Comparison of ENCODE assay signal across 8 mouse cellular contexts in genomic region chr17:9775668-9776151, GRCm38 (mm10).
DNase-seq lines count a peak whose midpoint lies in the region; ATAC-seq and TF ChIP-seq lines count a peak whose summit lies in the region.

No protein-coding gene starts in this region.

- TF ChIP-seq EP300 in lung, postnatal 0 days (IDR thresholded peaks at IDR 0.05), result no peak

- H3K4me1 ChIP-seq in lung, postnatal 0 days (ENCODE audit: insufficient read depth, low read depth, low read length), result 0 out of 2 replicates have a peak, but pooled peaks cover 4% of the 10 kb centered on the region
- peaks cover 22% of the 10 kb centered on the region for H3K4me1 ChIP-seq in forebrain, embryonic 14.5 days (ENCODE audit: control insufficient read depth, insufficient read depth, low read length)
- peaks cover 24% of the 10 kb centered on the region for H3K4me1 ChIP-seq in hindbrain, embryonic 12.5 days
- H3K4me1 ChIP-seq in midbrain, embryonic 15.5 days, result peaks cover 18% of the 10 kb centered on the region

- no peaks in the 10 kb centered on the region for H3K27me3 ChIP-seq in lung, postnatal 0 days (replicated peaks; ENCODE audit: insufficient read depth, low read length)
- no peaks in the 10 kb centered on the region for H3K27me3 ChIP-seq in forebrain, embryonic 14.5 days (replicated peaks; ENCODE audit: control insufficient read depth, insufficient read depth, low read length)
- no peaks in the 10 kb centered on the region for H3K27me3 ChIP-seq in hindbrain, embryonic 12.5 days
- no peaks in the 10 kb centered on the region for H3K27me3 ChIP-seq in midbrain, embryonic 15.5 days (replicated peaks)

- no peak for TF ChIP-seq CTCF in lung, postnatal 0 days (IDR thresholded peaks at IDR 0.05)

- peak; percentile 6 for DNase-seq in lung, postnatal 0 days (ENCODE audit: low spot score)
- DNase-seq in lung, adult 18-20 months, result no peak
- DNase-seq in forebrain, embryonic 14.5 days (ENCODE audit: low spot score), result peak; percentile 91
- no peak for DNase-seq in ovary, postnatal 10 days (ENCODE audit: low spot score)
- no peak for DNase-seq in gastrocnemius, adult 18-20 months (ENCODE audit: low spot score)

- H3K9me3 ChIP-seq in lung, postnatal 0 days (ENCODE audit: low read length), result no peaks in the 10 kb centered on the region
- H3K9me3 ChIP-seq in forebrain, embryonic 14.5 days (replicated peaks; ENCODE audit: control insufficient read depth, low read length), result no peaks in the 10 kb centered on the region
- no peaks in the 10 kb centered on the region for H3K9me3 ChIP-seq in hindbrain, embryonic 12.5 days (replicated peaks)
- H3K9me3 ChIP-seq in midbrain, embryonic 15.5 days, result no peaks in the 10 kb centered on the region

- H3K36me3 ChIP-seq in lung, postnatal 0 days (ENCODE audit: insufficient read depth, low read length), result no peaks in the 10 kb centered on the region
- no peaks in the 10 kb centered on the region for H3K36me3 ChIP-seq in forebrain, embryonic 14.5 days (ENCODE audit: control insufficient read depth, insufficient read depth, low read length)
- H3K36me3 ChIP-seq in hindbrain, embryonic 12.5 days, result no peaks in the 10 kb centered on the region
- no peaks in the 10 kb centered on the region for H3K36me3 ChIP-seq in midbrain, embryonic 15.5 days (replicated peaks)

- H3K4me2 ChIP-seq in lung, postnatal 0 days (replicated peaks; ENCODE audit: low read depth, low read length), result no peak overlapping the region
- H3K4me2 ChIP-seq in forebrain, embryonic 14.5 days (ENCODE audit: low read length), result peak overlapping the region; percentile 3; the same call in 1 of the 2 replicates
- H3K4me2 ChIP-seq in hindbrain, embryonic 12.5 days (replicated peaks), result no peak overlapping the region
- no peak overlapping the region for H3K4me2 ChIP-seq in midbrain, embryonic 15.5 days

- no peak overlapping the region for H3K4me3 ChIP-seq in lung, postnatal 0 days (ENCODE audit: low read depth, low read length)
- no peak overlapping the region for H3K4me3 ChIP-seq in forebrain, embryonic 14.5 days (ENCODE audit: low read depth, low read length)
- H3K4me3 ChIP-seq in hindbrain, embryonic 12.5 days, result no peak overlapping the region
- no peak overlapping the region for H3K4me3 ChIP-seq in midbrain, embryonic 15.5 days

- H3K27ac ChIP-seq in lung, postnatal 0 days (ENCODE audit: low read length), result peak overlapping the region; percentile 32; the same call in 1 of the 2 replicates
- peak overlapping the region; percentile 84 for H3K27ac ChIP-seq in forebrain, embryonic 14.5 days (ENCODE audit: low read depth, low read length)
- H3K27ac ChIP-seq in hindbrain, embryonic 12.5 days, result peak overlapping the region; percentile 80
- H3K27ac ChIP-seq in midbrain, embryonic 15.5 days, result peak overlapping the region; percentile 70

- 31% methylated on average over 7 of the region's 9 CpGs for WGBS in lung, postnatal 0 days
- WGBS in forebrain, embryonic 14.5 days, result 5% methylated on average over 9 of the region's 9 CpGs
- WGBS in hindbrain, embryonic 12.5 days, result 21% methylated on average over 9 of the region's 9 CpGs
- WGBS in midbrain, embryonic 15.5 days, result 7% methylated on average over 9 of the region's 9 CpGs

- ATAC-seq in lung, postnatal 0 days, result no peak
- ATAC-seq in forebrain, embryonic 14.5 days, result peak; percentile 90
- ATAC-seq in hindbrain, embryonic 12.5 days (ENCODE audit: low FRiP score), result peak; percentile 88
- peak; percentile 85 for ATAC-seq in midbrain, embryonic 15.5 days (replicated peaks)
- ATAC-seq in cerebellum, adult (ENCODE audit: insufficient number of reproducible peaks, low FRiP score, low TSS enrichment), result no peak

- H3K9ac ChIP-seq in lung, postnatal 0 days (replicated peaks; ENCODE audit: low read depth), result no peak overlapping the region
- no peak overlapping the region for H3K9ac ChIP-seq in forebrain, embryonic 14.5 days (ENCODE audit: low read length)
- H3K9ac ChIP-seq in hindbrain, embryonic 12.5 days, result no peak overlapping the region
- H3K9ac ChIP-seq in midbrain, embryonic 15.5 days, result no peak overlapping the region

Comparison
In these comparisons a context has a peak if more than half of its experiments do, and no peak if none do; other contexts are left out.
1. DNase-seq: peak in lung, postnatal 0 days (single experiment) and forebrain, embryonic 14.5 days (single experiment); none in lung, adult 18-20 months (0 of 2), ovary, postnatal 10 days (single experiment) and gastrocnemius, adult 18-20 months (single experiment).
2. ATAC-seq: peak in forebrain, embryonic 14.5 days (single experiment), hindbrain, embryonic 12.5 days (single experiment) and midbrain, embryonic 15.5 days (single experiment); none in lung, postnatal 0 days (single experiment) and cerebellum, adult (single experiment).
3. H3K27ac ChIP-seq: peak in every context shown above with its lines; median percentile 84 in forebrain, embryonic 14.5 days; 80 in hindbrain, embryonic 12.5 days; 70 in midbrain, embryonic 15.5 days; 32 in lung, postnatal 0 days.